Mouse (Mus musculus) cortical plate, adult 2 months (tissue): ENCODE data around the gene Dvl1.

Source experiments
- CTCF ChIP-seq: fragments of 200-500 bp; IDR thresholded peaks from 2 replicates; pipeline ENCODE4 v1.5.1; 2011; ENCODE audit warnings: mild to moderate bottlenecking, control low read depth, low read length; ENCODE audit not compliant: insufficient read depth; ENCODE audit errors: extremely low read depth
- POLR2A ChIP-seq: fragments of 200-500 bp; IDR thresholded peaks from 2 replicates; pipeline ENCODE4 v1.6.1; 2011; ENCODE audit warnings: mild to moderate bottlenecking, low read length, control low read depth; ENCODE audit not compliant: insufficient read depth; ENCODE audit errors: extremely low read depth

GRCm38 (mm10) chr4:155892438-155893211, 45.4 kb downstream of the Dvl1 start:
- TF ChIP-seq CTCF (no peak), POLR2A (no peak)
